Mouse (Mus musculus) spleen, postnatal 14 days (tissue): ENCODE measurements around the gene Lyg2.
A peak's percentile ranks its signal among the peaks of the same experiment; 100 is the strongest.

Experiments
- DNase-seq, 2 experiments: peaks; one replicate each; pipeline ENCODE4 v3.0.0; 2021 to 2022; ENCODE audit warnings: low spot score in 2 of 2

Gene Lyg2

DNA sequence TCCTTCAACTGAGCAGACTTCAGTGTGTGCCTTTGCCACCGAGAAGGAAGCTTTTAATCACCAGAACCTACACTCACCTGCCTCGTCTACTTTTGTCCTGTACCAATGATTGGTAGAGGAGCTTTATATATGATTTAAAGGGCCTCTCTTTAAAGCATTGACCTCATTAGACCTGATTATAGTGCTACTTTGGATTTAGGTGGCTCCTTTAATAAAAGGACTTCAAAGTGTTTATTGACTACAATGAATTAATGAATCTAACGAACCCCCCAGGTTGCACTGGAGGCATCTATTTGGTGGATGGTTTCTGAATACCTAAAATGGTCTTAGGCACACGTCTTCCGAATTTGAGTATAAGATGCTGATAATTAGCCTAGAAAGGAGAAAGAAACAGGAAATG, at the start of gene Lyg2:
TSS of gene Lyg2 (minus strand) at position 101 of the 400 bp plus-strand sequence.
- no peak for DNase-seq

DNA sequence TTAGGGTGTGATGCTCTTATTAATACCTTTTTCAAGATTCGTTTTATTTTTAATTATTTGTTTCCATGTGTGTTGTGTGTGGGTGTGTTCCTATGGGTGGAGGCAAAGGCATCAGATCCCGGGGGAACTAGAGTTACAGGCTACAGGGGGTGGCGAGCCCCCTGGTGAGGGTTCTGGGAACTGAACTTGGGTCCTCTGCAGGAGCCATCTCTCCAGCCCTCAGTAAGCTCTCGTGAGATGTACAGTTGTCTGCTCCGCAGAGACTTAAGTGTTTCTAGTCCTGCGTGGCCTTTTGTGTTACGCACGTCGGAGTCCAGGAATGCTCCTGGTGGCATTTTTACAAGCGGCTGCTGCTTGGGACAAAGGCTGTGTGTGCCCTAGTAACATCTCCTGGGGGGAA, 49.3 kb upstream of the Lyg2 start:
- DNase-seq = no peak

DNA sequence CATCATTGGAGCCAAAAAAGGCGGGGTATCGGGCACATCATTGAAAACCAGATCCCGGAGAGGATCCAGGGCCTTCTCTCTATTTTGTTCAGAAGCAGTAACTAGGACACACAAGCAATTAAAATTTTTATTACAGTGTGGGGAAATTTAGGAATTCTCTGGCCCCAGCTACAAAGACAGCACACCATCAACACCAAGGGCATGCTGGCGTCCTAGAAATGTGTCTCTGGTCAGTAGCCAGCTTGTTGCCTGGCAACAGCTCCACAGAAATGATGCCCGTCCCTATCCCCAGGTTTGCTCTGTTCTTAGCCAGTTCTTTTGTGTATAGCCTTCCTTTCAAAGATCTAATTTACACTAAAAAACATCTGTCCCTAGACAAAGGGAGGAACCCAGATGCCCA, 43.2 kb upstream of the Lyg2 start:
- DNase-seq = no peak

DNA sequence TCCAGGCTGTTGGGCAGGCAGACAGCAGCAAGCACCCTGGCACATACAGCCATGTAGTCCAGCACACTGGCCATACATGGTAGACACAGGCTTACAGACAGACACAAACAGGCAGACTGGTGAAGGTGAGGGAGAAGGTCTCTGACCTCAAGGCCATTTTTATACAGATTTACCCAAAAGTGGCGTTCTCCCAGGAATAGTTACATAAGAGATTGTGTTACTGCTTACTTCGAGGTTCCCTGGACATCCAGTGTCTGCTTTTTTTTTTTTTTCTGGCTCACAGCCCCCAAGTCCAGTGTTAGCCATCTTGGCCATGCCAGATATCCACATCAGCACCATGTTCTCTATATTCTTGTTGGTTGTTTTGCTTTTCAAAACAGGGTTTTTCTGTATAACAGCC, 42.2 kb upstream of the Lyg2 start:
- no peak for DNase-seq

DNA sequence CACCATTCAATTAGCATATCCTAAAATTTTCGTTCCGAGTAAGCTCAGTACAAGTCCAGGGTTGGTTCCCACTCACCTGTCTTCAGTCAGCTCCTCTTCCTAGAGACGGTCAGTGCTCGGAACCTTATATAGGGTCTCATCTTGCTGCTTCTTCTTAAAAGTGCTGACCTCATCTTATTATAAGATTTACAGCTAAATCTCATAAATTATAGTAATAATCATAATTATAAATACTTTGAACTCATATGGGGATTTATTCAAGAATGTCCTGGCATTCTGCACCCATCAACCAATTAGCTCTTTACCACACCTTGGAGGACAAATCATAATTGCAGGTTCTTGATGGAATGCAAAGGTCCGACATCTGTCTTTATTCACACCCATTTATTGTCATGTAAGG, 41.4 kb upstream of the Lyg2 start, which contains the start of gene Lyg1:
TSS of gene Lyg1 (minus strand) at position 101 of the 400 bp plus-strand sequence.
- DNase-seq = no peak

DNA sequence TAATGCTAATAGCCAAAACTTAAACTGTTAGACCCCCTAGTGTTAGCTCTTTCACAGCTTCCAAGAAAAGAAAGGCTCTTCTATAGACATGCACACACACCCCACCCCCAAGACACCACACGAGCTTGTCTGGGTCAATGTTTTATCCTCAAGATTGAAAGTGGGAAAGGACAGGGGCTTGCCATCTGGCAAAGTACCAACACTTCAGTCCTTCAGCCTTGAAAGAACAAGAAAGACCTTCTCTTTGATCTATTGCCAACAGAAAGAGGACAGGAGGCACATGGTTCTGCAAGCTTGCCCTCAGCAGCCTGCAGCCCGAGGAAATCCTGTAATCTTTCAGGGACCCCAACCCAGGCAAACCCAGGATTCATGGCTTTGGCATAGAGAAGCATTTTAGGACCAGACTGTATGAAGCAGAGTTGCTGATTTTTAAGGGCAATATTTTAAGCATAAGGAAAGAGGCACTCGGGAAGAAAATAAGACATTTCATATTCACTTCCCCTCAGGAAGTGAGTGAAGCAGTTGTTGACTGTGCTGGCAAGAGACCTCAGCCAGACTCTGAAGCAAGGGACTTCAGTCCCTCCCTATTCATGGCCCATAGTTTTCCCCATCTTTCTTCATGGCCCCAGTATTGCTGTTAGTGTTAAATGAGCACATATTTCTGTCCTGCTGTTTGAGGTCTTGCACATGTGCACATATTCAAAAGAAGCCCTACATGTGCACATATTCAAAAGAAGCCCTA, 40.6 kb upstream of the Lyg2 start:
- no peak for DNase-seq

DNA sequence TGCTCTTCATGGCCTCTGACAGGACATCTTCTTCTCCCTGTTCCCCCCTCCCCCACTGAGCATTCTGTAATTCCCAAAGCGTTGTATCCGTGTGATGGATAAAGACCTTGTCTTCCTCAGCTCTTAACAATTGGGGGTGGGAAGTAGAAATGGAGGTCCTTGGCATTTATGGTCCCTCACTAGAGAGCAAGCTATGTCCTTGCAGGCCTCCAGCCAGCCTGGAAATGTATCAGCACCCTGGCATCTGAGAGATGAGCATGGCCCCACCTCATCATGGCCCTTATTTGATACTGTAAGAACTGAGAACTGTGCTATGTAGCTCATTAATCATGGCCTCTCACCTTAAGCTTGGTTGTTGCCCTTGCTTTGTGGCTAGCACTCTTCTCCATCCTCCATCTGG, 39.0 kb upstream of the Lyg2 start:
- DNase-seq = no peak

DNA sequence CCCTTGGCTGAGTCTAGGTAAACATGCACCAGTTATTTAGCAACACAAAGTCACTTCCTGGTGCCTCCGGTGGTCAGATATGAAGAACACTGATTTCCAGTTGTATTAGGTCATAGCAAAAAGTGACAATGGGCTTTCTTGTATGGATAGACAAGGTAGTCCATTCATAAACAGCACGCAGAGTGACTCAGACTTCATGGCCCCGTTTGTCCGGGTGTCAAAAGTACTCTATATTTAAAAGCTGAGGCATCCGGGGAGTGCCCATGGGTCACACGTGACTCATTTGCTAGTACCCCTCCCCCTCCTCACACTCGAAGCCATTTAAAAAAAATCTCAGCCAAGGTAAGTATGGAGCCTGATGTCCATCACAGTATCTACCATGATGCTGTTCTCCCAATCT, 38.5 kb upstream of the Lyg2 start:
- no peak for DNase-seq

DNA sequence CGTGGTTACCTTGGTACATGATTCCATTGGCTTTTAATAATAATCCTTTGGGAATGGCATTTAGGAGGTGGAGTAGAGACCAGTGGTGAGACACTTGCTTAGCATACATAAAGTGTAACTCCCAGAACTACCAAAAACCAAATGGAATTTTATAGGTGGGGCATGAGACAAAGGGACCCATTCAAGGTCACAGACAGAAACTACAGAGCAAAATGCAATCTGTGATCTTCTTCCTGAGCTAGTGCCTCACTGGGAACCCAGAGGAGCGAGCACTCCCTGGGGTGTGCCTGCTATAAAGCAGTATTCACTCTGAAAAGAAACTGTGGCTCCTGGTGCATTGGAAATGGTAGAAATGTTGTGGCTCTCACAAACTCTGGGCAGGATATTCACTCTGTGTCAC, 32.6 kb upstream of the Lyg2 start:
- no peak for DNase-seq

DNA sequence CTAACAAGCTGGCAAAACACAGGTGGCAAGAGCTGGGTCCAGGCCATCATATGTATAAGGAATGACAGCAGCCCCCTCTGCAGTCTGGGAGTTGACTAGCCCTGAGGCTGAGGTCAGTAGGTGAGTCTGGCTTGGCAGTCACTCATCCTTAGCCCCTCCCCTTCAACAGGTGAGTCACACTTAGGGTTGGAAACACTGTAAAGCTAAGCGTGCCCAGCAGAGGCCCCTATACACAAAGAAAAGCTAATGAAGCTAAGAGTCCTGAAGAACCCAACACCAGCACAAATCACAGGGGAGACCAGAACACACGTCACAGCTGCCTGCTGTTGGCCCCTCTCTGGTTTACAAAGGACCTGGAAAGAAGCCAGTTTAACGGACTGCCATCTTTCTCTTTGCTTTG, 15.5 kb upstream of the Lyg2 start:
- no peak for DNase-seq

DNA sequence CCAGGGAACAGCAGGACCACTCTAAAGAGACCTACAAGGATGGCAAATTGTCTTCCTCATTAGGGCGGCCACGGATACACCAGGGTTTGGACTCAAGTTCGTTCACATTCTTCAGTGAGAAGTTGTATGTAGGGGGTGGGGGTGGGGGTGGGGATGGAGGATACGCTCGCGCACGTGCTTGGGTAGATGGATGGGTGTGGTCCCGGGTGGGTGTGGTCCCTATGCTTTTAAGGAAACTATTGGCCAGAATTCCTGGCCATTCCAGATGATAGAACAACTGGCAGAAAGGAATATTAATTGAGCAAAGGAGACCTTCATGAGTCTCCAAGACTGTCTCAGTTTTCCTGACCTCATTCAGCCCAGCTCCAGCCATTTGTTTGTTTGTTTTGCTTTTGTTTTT, 9.7 kb upstream of the Lyg2 start:
- DNase-seq = no peak

DNA sequence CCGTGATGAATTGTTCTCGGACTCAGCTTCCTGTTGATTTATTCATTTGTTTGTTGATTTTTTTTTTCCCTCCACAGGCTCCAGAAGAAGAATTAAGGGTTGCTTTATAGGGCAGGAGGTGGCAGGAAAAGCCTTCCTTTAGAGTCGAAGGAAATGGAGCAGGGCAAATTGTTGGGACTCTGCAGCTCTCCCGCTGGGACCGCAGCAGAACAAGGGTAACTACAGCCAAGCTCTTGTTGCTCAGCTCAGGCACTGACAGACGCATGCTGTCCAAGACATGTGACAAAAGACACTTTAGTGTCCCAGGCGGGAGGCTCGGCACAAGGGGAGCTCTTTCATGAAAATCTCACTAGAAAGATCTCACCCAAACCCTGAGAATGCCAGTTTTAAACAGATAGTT, 6.2 kb upstream of the Lyg2 start:
- no peak for DNase-seq

DNA sequence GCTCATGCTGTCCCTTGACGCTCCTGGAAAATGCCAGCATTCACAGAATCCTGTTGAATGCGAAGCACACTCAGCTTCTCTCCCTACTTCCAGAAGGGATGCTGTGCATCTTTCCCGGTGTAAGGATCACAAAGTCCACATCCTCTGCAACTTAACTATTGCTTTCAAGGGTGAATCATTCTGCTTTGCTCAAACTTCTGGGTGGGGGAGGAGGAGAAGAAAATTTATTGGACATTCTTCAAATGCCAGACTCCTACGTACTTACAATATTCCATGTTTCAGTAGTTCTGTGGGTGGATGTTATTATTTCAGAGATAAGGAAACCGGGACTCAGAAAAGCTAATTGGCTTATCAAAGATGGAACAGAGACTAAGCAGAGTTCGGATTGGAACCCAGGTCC, 1.8 kb upstream of the Lyg2 start:
- DNase-seq = no peak

DNA sequence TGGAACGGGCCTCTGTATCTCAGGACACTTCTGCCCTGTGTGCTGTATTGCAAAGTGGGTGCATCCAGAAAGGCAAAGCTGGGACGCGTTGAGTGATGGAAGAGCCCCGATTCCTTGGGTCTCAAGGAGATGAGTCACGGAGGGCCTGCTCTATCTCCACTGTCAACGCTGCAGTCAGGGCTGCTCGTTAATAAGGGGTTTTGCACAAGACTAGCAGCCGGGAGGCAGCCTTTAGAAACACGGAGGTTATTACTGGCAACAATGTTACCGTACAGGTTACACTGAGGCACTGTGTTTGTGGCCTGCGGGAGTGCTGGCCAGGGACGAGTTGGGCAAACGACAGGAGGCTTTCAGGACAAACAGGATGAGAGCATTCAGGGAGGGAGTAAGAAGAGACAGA, 1.4 kb upstream of the Lyg2 start:
- no peak for DNase-seq

DNA sequence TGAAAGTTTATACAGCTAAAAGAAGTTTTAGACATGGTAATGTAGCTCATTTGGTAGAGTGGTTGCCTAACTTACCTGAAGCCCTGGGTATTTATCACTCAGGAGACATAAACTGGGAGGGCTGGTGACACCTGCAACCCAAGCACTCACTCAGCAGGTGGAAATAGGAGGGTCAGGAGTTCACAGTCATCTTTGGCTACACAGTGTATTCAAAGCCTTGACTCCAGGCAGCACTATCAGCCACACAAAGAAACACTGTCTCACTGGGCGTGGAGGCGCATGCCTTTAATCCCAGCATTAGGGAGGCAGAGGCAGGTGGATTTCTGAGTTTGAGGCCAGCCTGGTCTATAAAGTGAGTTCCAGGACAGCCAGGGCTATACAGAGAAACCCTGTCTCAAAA, 3.5 kb downstream of the Lyg2 start:
- no peak for DNase-seq

DNA sequence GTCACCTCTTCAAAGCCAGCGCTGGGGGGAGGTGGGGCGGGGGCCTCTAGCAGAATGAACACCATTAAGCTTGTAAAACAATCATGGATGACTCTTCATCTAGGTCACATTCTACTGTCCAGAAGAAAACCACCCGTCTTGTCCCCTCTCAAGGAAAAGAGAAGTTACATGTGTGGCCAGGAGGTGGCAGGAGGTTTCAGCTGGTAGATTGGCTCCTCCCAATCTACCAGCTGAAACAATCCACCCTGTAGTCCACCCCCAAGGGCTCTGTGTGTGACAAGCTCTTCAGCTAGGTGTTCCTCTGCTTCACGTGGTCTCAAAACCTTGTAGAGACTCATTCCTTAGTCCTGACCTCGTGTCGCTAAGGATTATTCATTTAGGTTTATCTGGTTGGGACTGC, 13.1 kb downstream of the Lyg2 start:
- no peak for DNase-seq

DNA sequence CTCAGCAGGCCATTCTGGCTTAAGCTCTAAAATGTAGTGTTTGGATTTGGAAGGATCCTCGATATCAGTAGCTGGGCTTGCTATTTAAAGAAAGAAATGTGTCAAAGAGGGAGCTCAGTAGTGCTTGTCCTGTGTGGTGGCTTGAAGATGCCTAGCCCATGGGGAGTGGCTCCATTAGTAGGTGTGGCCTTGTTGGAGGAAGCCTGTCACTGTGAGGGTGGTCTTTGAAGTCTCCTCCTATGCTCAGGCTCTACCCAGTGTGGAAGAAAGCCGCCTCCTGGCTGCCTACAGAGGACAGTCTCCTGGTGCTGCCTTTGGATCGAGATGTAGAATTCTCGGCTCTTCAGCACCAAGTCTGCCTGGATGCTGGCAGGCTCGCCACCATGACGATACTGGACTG, 16.0 kb downstream of the Lyg2 start:
- no peak for DNase-seq

DNA sequence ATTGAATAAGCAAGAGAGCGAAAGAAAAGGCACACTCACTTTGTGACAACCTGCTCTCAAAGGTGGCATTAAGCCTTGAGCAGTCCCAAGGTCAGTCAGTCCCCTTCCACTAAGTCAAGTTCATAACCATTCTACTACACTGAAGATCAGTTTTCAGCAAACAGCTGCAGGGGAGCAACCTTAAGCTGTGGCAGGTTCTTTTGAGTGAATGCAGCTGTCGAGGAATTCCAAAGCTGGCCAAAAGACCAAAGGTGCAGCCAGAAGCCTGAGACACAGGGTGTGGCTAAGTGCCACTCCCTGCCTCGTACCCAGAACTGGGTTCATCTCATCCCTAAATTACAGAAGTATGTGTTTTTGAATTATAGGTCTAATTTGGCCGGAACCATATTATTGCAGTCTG, 16.5 kb downstream of the Lyg2 start:
- no peak for DNase-seq

DNA sequence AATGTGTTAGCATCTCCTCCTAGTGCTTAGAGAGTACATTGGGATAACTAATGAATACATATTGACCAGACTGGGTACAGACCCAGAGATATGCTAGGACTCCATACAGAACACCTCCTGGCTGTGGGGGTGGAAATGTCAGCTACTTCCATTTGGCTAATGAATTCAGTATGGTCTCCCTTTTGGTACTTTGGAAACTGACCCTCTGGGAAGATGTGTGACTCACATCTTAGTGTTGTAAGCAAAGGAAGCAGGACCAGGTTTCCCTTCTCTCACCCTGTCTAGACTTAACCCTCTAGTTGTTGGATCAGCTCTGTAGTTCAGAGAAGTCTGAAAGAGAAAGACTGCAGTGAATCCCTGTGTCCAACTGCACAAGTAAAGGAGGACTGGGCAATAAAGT, 21.7 kb downstream of the Lyg2 start:
- DNase-seq = no peak

DNA sequence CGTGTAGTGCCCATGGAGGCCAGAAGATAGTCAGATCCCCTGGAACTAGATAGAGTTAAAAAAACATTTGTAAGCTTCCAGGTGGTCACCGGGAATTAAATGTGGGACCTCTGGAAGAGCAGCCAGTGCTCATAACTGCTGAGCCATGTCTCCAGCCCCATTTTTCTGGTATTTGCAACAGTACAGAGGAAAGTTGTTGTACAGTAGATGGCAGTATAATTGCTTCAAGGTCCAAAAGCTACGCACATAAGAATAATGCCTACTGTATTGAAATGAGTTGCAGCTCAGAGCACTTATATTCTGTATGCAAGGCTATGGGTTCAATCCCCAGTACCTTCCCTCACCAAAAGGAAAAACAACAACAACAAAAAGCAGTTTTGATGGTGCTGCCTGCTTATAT, 24.9 kb downstream of the Lyg2 start:
- no peak for DNase-seq

DNA sequence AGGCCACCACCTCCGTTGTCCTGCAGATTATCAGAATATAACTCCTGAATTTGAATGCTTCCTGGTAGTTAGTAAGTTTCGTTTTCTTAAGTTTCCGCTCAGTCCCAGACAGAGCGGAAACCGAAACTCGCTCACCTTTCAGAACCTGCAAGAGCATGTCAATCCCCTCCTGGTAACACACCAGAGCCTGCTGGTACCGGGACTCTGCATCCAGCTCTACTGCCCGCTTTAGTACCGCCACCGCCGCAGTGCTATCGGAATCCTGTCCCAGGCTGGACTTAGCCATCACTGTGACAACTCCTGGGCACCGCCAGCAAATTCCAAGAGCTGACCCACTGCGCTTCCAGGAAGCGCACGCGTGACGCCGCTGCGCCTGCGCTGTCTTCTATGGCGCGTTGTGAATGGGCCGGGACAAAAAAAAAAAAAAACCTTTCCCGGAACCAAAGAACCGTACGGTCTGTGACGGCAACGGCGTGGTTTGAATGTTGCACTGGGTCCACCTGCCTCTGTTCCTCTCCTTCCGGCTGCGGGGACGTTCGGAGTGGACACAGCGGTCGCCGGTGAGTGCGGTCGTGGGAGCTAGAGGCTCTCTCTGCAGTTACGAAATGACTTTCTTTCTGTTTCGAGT, 26.2 kb downstream of the Lyg2 start, which contains the start of the genes Mitd1 and Mrpl30:
TSS of gene Mitd1 (minus strand) at position 387 of the 628 bp plus-strand sequence.
TSS of gene Mrpl30 (plus strand) at position 453 of the 628 bp plus-strand sequence.
- peak; percentile 78 to 80 for DNase-seq

DNA sequence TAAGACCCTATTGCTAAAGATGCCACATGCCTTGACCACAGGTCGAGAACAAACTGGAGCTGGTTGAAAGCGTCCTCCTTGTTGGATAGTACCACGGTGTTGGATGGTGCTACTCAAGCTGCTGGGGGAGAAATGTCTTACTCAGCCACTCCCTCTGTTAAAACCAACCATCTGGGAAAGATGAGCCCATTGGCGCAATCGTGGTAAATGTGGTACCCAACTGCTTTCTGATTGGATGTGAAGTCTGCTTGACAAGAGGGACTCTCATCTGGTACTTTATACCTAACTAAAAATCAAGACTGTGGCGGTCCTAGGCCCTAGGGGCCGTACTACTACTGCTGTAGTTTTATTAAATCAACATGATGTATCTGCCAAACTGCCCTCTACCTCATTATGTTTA, 27.1 kb downstream of the Lyg2 start:
- DNase-seq = no peak

DNA sequence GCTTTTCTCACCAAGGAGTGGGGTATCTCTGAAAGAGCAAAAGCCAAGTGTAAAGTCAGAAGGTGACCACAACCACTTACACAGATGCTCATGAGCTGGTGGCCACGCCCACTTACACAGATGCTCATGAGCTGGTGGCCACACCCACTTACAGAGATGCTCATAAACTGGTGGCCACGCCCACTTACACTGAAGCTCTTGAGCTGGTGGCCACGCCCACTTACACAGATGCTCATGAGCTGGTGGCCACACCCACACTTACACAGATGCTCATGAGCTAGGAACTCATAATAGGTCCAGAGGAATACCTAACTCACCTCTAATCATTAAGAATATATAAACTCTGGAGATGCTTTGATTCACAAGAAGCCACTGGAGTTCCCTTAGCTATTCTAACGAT, 31.8 kb downstream of the Lyg2 start:
- DNase-seq = peak in 1 of 2 experiments; percentile 30

DNA sequence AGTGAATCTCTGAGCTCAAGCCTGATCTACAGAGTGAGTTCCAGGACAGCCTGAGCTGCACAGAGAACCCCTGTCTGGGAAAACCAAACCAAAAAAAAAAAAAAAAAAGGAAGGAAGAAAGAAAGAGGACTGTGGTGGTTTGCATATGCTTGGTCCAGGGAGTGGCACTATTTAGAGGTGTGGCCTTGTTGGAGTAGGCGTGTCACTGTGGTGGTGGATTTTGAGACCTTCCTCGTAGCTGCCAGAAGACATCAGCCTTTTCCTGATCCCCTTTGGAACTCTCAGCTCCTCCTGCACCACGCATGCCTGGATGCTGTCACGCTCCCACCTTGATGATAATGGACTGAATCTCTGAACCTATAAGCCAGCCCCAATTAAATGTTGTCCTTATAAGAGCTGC, 32.9 kb downstream of the Lyg2 start:
- DNase-seq = no peak
